Mouse (Mus musculus) regulatory T cell (primary cell): ENCODE data around the gene Lrrc34.

Experiments used
- in situ Hi-C: fragments of 300-600 bp; cut with MboI, MseI; formaldehyde crosslinking; loops from one replicate; pipeline ENCODE4 v1.15.1; 2025; ENCODE audit warnings: high pct_unique_total_duplicates

Gene Lrrc34

GRCm38 (mm10) chr3:30599711-30600545, 47.7 kb downstream of the Lrrc34 start, which contains the start of gene Actrt3:
Actrt3 (minus strand) TSS chr3:30599939.
- in situ Hi-C loops = loop anchor here (25.0 kb wide), 1 partner anchor 1912 kb away; the partner anchor contains the start of gene Zfp639

- in situ Hi-C loops = loop anchor here (25.0 kb wide), 1 partner anchor 1915 kb away; the partner anchor contains the start of gene Zfp639
These were observed 50.4 kb downstream of the Lrrc34 start for GRCm38 (mm10) chr3:30597271-30597670.

- in situ Hi-C loops = loop anchor here (25.0 kb wide), 1 partner anchor 1917 kb away; the partner anchor contains the start of gene Zfp639
These were observed 52.4 kb downstream of the Lrrc34 start for GRCm38 (mm10) chr3:30595111-30595832.

GRCm38 (mm10) chr3:30593719-30594485, 53.8 kb downstream of the Lrrc34 start:
- in situ Hi-C loops = loop anchor here (5.0 to 25.0 kb wide), 3 partner anchors 198 to 1918 kb away; partner anchors contain the start of genes Sec62 and Zfp639

- in situ Hi-C loops = loop anchor here (5.0 to 25.0 kb wide), 3 partner anchors 200 to 1920 kb away; partner anchors contain the start of genes Sec62 and Zfp639
These were observed 55.2 kb downstream of the Lrrc34 start for GRCm38 (mm10) chr3:30592418-30592853.

- in situ Hi-C loops = loop anchor here (25.0 kb wide), 1 partner anchor 1923 kb away; the partner anchor contains the start of gene Zfp639
These were observed 58.8 kb downstream of the Lrrc34 start for GRCm38 (mm10) chr3:30588865-30589264.
